Mouse (Mus musculus) layer of hippocampus, adult 8-10 months (tissue): ENCODE measurements around the gene Tmem9. TPM values are rescaled to one million over a fixed set of nuclear protein-coding genes. Genes with fewer than 3 reads are reported as not detected.

Source experiments
- DNase-seq, 2 experiments: peaks; one replicate each; pipeline ENCODE4 v3.0.0; 2022; ENCODE audit warnings: low spot score in 2 of 2
- total RNA-seq, 4 experiments: library from RNA; stranded (reverse); gene quantifications; 2 replicates each; pipeline ENCODE4 v1.2.4; 2022

The Tmem9 gene
- total RNA-seq, 4 experiments from 2014 or later, result 71.4 to 79.2 (median 73.5) TPM

GRCm38 (mm10) chr1:136081161-136081560 is 73.2 kb downstream of the Tmem9 start:
- no peak for DNase-seq

Other genes with a start within 250 kb of the Tmem9 start
- gene Phlda3, start 242.0 kb upstream of the Tmem9 start, total RNA-seq, result 10 to 100 TPM; 12.4 to 15.9 (median 15.0) TPM
- 1 to 10 TPM; 1.5 to 4.1 (median 2.9) TPM for gene Tnni1, start 228.7 kb upstream of the Tmem9 start, total RNA-seq
- 1 to 10 TPM; 1.0 to 2.0 (median 1.0) TPM for gene Lad1, start 189.6 kb upstream of the Tmem9 start, total RNA-seq
- 1 to 10 TPM; 2.7 to 6.2 (median 3.1) TPM for gene Tnnt2, start 171.8 kb upstream of the Tmem9 start, total RNA-seq
- not detected for gene Pkp1, start 88.9 kb upstream of the Tmem9 start, total RNA-seq
- under 1 TPM; 0.35 to 0.61 (median 0.38) TPM for gene Igfn1, start 1.8 kb upstream of the Tmem9 start, total RNA-seq
- not detected for gene Ascl5, start 42.7 kb downstream of the Tmem9 start, total RNA-seq
- gene Cacna1s, start 44.6 kb downstream of the Tmem9 start, total RNA-seq, result 1 to 10 TPM in 2 of 4 experiments, under 1 TPM in 2; 0.37 to 1.9 (median 0.79) TPM
- gene Kif21b, start 123.2 kb downstream of the Tmem9 start, total RNA-seq, result 10 to 100 TPM; 42.0 to 44.3 (median 42.9) TPM
- gene Mroh3, start 204.7 kb downstream of the Tmem9 start, total RNA-seq, result 1 to 10 TPM in 2 of 4 experiments, under 1 TPM in 2; 0.71 to 3.1 (median 2.0) TPM
- 1 to 10 TPM; 2.3 to 3.7 (median 3.0) TPM for gene Inava, start 226.1 kb downstream of the Tmem9 start, total RNA-seq